Mouse (Mus musculus): Measurements from ENCODE around the gene Pip4k2c. TPM values are rescaled to one million over a fixed set of nuclear protein-coding genes. Genes with fewer than 3 reads are reported as not detected.
A peak's percentile ranks its signal among the peaks of the same experiment; 100 is the strongest.

Gene Pip4k2c
- total RNA-seq, 1 experiment = 41.7 TPM

DNA sequence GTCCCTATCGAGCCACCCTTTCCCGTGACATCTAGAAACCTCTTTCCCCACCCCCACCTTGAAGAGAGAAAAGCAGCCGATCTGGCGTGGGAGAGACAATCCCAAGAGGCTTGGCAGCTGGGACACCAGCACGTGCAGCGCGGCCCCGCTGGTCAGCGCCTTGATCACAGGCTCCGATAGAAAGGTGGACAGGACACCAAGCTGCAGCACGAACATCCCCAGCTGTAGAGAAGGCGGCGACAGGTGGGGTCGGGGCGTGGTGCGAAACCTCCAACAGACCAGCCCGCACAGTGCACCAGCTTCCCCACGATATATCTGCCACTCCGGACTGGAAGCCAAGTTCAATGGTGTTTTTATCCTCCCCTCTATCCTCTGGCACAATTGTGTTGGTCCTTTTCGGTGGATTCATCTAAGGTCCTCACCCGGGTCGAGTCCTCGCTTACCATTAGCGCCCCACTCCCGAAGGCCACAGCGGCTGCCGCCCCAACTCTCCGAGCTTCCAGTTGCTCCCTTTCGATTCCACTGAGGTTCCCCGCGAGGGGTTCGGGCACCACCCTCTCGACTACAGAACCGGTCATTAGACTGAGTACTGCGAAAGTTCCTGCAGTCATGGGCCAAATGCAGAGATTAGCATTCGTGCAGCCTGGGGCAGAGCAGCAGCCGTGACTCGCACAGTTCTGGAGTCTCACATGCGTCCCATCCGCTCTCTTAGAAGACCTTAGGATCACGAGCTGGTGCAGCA is 32.9 kb downstream of the Pip4k2c start:
- H3K36me3 ChIP-seq (ENCODE audit: control insufficient read depth, insufficient read depth, low read length, poor library complexity, severe bottlenecking) = no peaks in the 10 kb centered on the region; the same call in 1 of the 2 replicates
- H3K4me1 ChIP-seq (ENCODE audit: control insufficient read depth in 2 of 2, insufficient read depth in 2 of 2, low read length in 2 of 2, poor library complexity in 1 of 2) = peaks cover 5 to 27% of the 10 kb centered on the region in 2 experiments
- in situ Hi-C loops (cut with MboI; ENCODE audit: low sequenced_read_pairs in 2 of 2, unreplicated experiment in 2 of 2) = no loop called here
- TF ChIP-seq ZC3H11A (IDR thresholded peaks at IDR 0.05; ENCODE audit: borderline replicate concordance, low read depth, low read length) (no peak), HCFC1 (IDR thresholded peaks at IDR 0.05; ENCODE audit: borderline replicate concordance, insufficient read depth, low read length) (no peak), ZNF384 (IDR thresholded peaks at IDR 0.05; ENCODE audit: low read depth, low read length) (no peak), MAFK (IDR thresholded peaks at IDR 0.05; ENCODE audit: insufficient read depth, low read depth, low read length) (no peak), CHD2 (IDR thresholded peaks at IDR 0.05; ENCODE audit: low read depth, low read length) (no peak)
- no peak overlapping the region for H3K27ac ChIP-seq (ENCODE audit: insufficient read depth, low read depth, low read length, poor library complexity, severe bottlenecking)
- H3K9me3 ChIP-seq (ENCODE audit: control insufficient read depth, insufficient read depth, low read depth, low read length) = no peaks in the 10 kb centered on the region
- no peak overlapping the region for H3K9ac ChIP-seq (ENCODE audit: insufficient read depth, low read depth, low read length, poor library complexity, severe bottlenecking)
- no peak for DNase-seq (ENCODE audit: low read depth, low spot score)
- H3K4me3 ChIP-seq (ENCODE audit: insufficient read depth in 1 of 2, low read depth in 1 of 2, low read length in 2 of 2, poor library complexity in 1 of 2, severe bottlenecking in 1 of 2) = peak overlapping the region; percentile 30 to 47; a peak in 2 of 4 replicates

DNA sequence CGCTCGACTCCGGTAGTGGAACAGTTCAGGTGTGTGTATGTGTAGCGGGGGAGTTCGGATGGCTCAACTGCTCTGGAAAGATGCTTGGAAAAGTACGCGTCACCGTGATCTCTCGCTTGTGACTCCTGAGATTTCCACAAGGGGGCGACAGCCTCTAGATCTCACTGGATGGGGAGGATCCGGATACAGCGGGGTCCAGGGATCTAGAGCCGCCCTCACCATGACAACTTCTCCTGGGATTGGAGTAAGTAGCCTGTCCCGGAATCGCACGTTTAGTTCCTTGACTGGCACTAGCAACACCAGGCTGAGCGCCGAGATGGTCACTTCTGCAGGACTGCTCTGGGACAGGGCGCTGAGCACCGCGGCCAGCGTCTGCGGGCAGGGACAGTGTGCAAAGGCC is 33.7 kb downstream of the Pip4k2c start:
- TF ChIP-seq HCFC1 (IDR thresholded peaks at IDR 0.05; ENCODE audit: borderline replicate concordance, insufficient read depth, low read length) (no peak), ZNF384 (IDR thresholded peaks at IDR 0.05; ENCODE audit: low read depth, low read length) (no peak), ZC3H11A (IDR thresholded peaks at IDR 0.05; ENCODE audit: borderline replicate concordance, low read depth, low read length) (no peak), MAFK (IDR thresholded peaks at IDR 0.05; ENCODE audit: insufficient read depth, low read depth, low read length) (no peak), CHD2 (IDR thresholded peaks at IDR 0.05; ENCODE audit: low read depth, low read length) (no peak)
- no peaks in the 10 kb centered on the region for H3K9me3 ChIP-seq (ENCODE audit: control insufficient read depth, insufficient read depth, low read depth, low read length)
- no peak overlapping the region for H3K27ac ChIP-seq (ENCODE audit: insufficient read depth, low read depth, low read length, poor library complexity, severe bottlenecking)
- peak overlapping the region; percentile 30 to 47; a peak in 3 of 4 replicates for H3K4me3 ChIP-seq (ENCODE audit: insufficient read depth in 1 of 2, low read depth in 1 of 2, low read length in 2 of 2, poor library complexity in 1 of 2, severe bottlenecking in 1 of 2)
- peak; percentile 93 for DNase-seq (ENCODE audit: low read depth, low spot score)
- no peak overlapping the region; the same call in 1 of the 2 replicates for H3K9ac ChIP-seq (ENCODE audit: insufficient read depth, low read depth, low read length, poor library complexity, severe bottlenecking)
- in situ Hi-C loops (cut with MboI; ENCODE audit: low sequenced_read_pairs in 2 of 2, unreplicated experiment in 2 of 2) = no loop called here
- no peaks in the 10 kb centered on the region for H3K36me3 ChIP-seq (ENCODE audit: control insufficient read depth, insufficient read depth, low read length, poor library complexity, severe bottlenecking)
- H3K4me1 ChIP-seq (ENCODE audit: control insufficient read depth in 2 of 2, insufficient read depth in 2 of 2, low read length in 2 of 2, poor library complexity in 1 of 2) = peaks cover 5 to 22% of the 10 kb centered on the region in 2 experiments

DNA sequence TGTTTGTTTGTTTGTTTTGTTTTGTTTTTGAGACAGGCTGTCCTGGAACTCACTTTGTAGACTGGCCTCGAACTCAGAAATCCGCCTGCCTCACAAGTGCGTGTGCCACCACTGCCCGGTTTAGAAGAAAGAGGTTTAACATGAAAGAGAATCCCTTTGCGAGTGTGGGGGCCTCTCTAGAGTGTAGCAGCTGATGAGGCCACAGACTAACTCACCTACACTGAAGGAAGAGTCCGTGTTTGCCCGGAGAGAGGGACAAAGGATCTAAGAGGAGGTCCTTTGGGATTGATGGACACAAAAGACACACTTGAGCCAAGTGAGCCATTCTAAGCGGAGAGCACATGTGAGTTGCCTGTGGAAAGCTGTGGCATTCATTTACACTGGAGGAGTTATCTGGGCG is 34.1 kb downstream of the Pip4k2c start:
- no peak overlapping the region; the same call in 1 of the 2 replicates for H3K9ac ChIP-seq (ENCODE audit: insufficient read depth, low read depth, low read length, poor library complexity, severe bottlenecking)
- no peaks in the 10 kb centered on the region for H3K9me3 ChIP-seq (ENCODE audit: control insufficient read depth, insufficient read depth, low read depth, low read length)
- in situ Hi-C loops (cut with MboI; ENCODE audit: low sequenced_read_pairs in 2 of 2, unreplicated experiment in 2 of 2) = no loop called here
- H3K4me1 ChIP-seq (ENCODE audit: control insufficient read depth in 2 of 2, insufficient read depth in 2 of 2, low read length in 2 of 2, poor library complexity in 1 of 2) = peaks cover 5 to 22% of the 10 kb centered on the region in 2 experiments
- no peak for DNase-seq (ENCODE audit: low read depth, low spot score)
- peak overlapping the region in 1 of 2 experiments; percentile 62; a peak in 1 of 4 replicates for H3K4me3 ChIP-seq (ENCODE audit: insufficient read depth in 1 of 2, low read depth in 1 of 2, low read length in 2 of 2, poor library complexity in 1 of 2, severe bottlenecking in 1 of 2)
- no peak overlapping the region for H3K27ac ChIP-seq (ENCODE audit: insufficient read depth, low read depth, low read length, poor library complexity, severe bottlenecking)
- no peaks in the 10 kb centered on the region for H3K36me3 ChIP-seq (ENCODE audit: control insufficient read depth, insufficient read depth, low read length, poor library complexity, severe bottlenecking)
- TF ChIP-seq CHD2 (IDR thresholded peaks at IDR 0.05; ENCODE audit: low read depth, low read length) (no peak), ZC3H11A (IDR thresholded peaks at IDR 0.05; ENCODE audit: borderline replicate concordance, low read depth, low read length) (no peak), HCFC1 (IDR thresholded peaks at IDR 0.05; ENCODE audit: borderline replicate concordance, insufficient read depth, low read length) (no peak), MAFK (IDR thresholded peaks at IDR 0.05; ENCODE audit: insufficient read depth, low read depth, low read length) (no peak), ZNF384 (IDR thresholded peaks at IDR 0.05; ENCODE audit: low read depth, low read length) (no peak)

DNA sequence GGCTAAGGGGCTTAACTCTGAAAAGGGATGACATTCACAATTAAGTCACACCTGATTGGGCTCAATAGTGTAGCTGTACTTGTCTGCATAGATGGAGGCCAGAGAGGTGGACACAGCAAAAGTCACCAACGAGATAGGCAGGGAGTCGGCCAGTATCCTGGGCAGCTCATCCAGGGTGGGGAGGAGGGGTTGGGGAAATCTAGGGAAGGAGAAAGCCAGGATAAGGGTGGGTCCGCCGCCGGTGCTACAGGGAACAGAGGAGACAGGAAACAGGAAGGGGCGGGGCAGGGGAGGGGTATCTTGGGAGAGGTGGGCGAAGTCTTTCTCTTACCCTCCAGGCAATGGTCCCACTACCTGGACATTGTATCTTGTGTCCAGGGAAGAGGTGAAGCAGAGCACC is 34.6 kb downstream of the Pip4k2c start:
- Histone ChIP-seq H3K4me1 (ENCODE audit: control insufficient read depth in 2 of 2, insufficient read depth in 2 of 2, low read length in 2 of 2, poor library complexity in 1 of 2) (peaks cover 5 to 22% of the 10 kb centered on the region in 2 experiments), H3K4me3 (ENCODE audit: insufficient read depth in 1 of 2, low read depth in 1 of 2, low read length in 2 of 2, poor library complexity in 1 of 2, severe bottlenecking in 1 of 2) (peak overlapping the region; percentile 42 to 62), H3K9me3 (ENCODE audit: control insufficient read depth, insufficient read depth, low read depth, low read length) (no peaks in the 10 kb centered on the region), H3K36me3 (ENCODE audit: control insufficient read depth, insufficient read depth, low read length, poor library complexity, severe bottlenecking) (no peaks in the 10 kb centered on the region), H3K27ac (ENCODE audit: insufficient read depth, low read depth, low read length, poor library complexity, severe bottlenecking) (no peak overlapping the region), H3K9ac (ENCODE audit: insufficient read depth, low read depth, low read length, poor library complexity, severe bottlenecking) (no peak overlapping the region)
- in situ Hi-C loops (cut with MboI; ENCODE audit: low sequenced_read_pairs in 2 of 2, unreplicated experiment in 2 of 2) = no loop called here
- TF ChIP-seq MAFK (IDR thresholded peaks at IDR 0.05; ENCODE audit: insufficient read depth, low read depth, low read length) (no peak), CHD2 (IDR thresholded peaks at IDR 0.05; ENCODE audit: low read depth, low read length) (no peak), ZC3H11A (IDR thresholded peaks at IDR 0.05; ENCODE audit: borderline replicate concordance, low read depth, low read length) (no peak), HCFC1 (IDR thresholded peaks at IDR 0.05; ENCODE audit: borderline replicate concordance, insufficient read depth, low read length) (no peak), ZNF384 (IDR thresholded peaks at IDR 0.05; ENCODE audit: low read depth, low read length) (no peak)
- DNase-seq (ENCODE audit: low read depth, low spot score) = no peak

All from ES-E14 (cell line).